Mouse (Mus musculus) heart, embryonic 11.5 days (tissue): Measurements from ENCODE around the gene 4930452B06Rik. TPM values are rescaled to one million over a fixed set of nuclear protein-coding genes. Genes with fewer than 3 reads are reported as not detected.

Experiments used
- ATAC-seq: fragments of 200-750 bp; cut with Nextera tagmentation; replicated peaks from 2 replicates; pipeline ENCODE4 v1.8.0; 2017; ENCODE audit warnings: moderate library complexity; ENCODE audit not compliant: insufficient number of reproducible peaks, low FRiP score, low TSS enrichment
- H3K27ac ChIP-seq: fragments of 300-500 bp; sonication (generic); 2 replicates; pipeline ENCODE4 v1.5.1; 2014; ENCODE audit warnings: mild to moderate bottlenecking, low read depth, low read length
- H3K27me3 ChIP-seq: fragments of 300-500 bp; sonication (generic); 2 replicates; pipeline ENCODE4 v1.6.1; 2014; ENCODE audit warnings: mild to moderate bottlenecking, low read length, mixed read lengths; ENCODE audit not compliant: control insufficient read depth, insufficient read depth
- H3K36me3 ChIP-seq: fragments of 300-500 bp; sonication (generic); 2 replicates; pipeline ENCODE4 v1.6.1; 2014; ENCODE audit warnings: mild to moderate bottlenecking, low read length, moderate library complexity, mixed read lengths; ENCODE audit not compliant: control insufficient read depth, insufficient read depth
- H3K4me1 ChIP-seq: fragments of 300-500 bp; sonication (generic); 2 replicates; pipeline ENCODE4 v1.6.1; 2014; ENCODE audit warnings: low read length; ENCODE audit not compliant: control insufficient read depth, insufficient read depth
- H3K4me2 ChIP-seq: fragments of 300-500 bp; sonication (generic); 2 replicates; pipeline ENCODE4 v1.6.1; 2014; ENCODE audit warnings: mild to moderate bottlenecking, moderate library complexity
- H3K4me3 ChIP-seq: fragments of 300-500 bp; sonication (generic); 2 replicates; pipeline ENCODE4 v1.5.1; 2014; ENCODE audit warnings: low read depth, low read length
- H3K9ac ChIP-seq: fragments of 300-500 bp; sonication (generic); 2 replicates; pipeline ENCODE4 v1.6.1; 2014; ENCODE audit warnings: mild to moderate bottlenecking, low read depth, low read length, moderate library complexity
- H3K9me3 ChIP-seq: fragments of 300-500 bp; sonication (generic); replicated peaks from 2 replicates; pipeline ENCODE4 v1.6.1; 2016; ENCODE audit warnings: low read length; ENCODE audit not compliant: control insufficient read depth
- WGBS: fragments of 180-500 bp; shearing (Covaris S2); extraction: QIAGEN DNeasy Blood & Tissue Kit; methylation state at CpG from one replicate; pipeline ENCODE4 v1.1.7; 2014; ENCODE audit not compliant: insufficient replicate concordance; 5-methylcytosine and 5-hydroxymethylcytosine counted together
- polyA plus RNA-seq: library from polyadenylated mRNA; unstranded; fragments of >200 nt; fragmentation: Nextera tagmentation; extraction: Ambion mirVana; gene quantifications from 2 replicates; pipeline ENCODE4 v1.2.1, GENCODE M21; 2014

The 4930452B06Rik gene
- polyA plus RNA-seq, 1 experiment from 2014 or later = 19.2 TPM

DNA sequence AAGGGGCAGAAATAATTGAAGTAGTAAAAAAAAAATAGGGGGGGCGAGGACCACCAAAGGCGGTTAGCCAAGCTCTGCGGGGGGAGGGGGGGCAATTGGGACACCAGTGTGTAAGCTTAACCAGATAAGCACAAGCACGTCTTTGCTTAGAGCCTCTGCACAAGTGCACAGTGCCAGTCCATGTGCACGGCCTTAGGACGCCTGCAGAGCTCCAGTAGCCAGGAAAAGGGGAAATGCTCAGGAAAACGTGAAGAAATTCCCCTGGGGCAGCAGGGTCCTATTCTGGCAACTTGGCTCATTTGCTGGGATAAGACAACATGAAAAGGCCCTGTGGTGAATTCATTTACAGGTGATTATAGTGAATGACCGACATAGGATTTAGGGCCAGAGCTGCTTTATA is 188.7 kb downstream of the 4930452B06Rik start:
- H3K27me3 ChIP-seq = no peaks in the 10 kb centered on the region
- H3K4me2 ChIP-seq = no peak overlapping the region
- H3K4me3 ChIP-seq = no peak overlapping the region
- WGBS = 73% methylated on average over 8 of the region's 8 CpGs
- H3K4me1 ChIP-seq = no peaks in the 10 kb centered on the region
- 0 out of 2 replicates have a peak, but pooled peaks cover 2% of the 10 kb centered on the region for H3K36me3 ChIP-seq
- no peak overlapping the region for H3K9ac ChIP-seq
- no peak overlapping the region for H3K27ac ChIP-seq
- ATAC-seq = no peak
- no peaks in the 10 kb centered on the region for H3K9me3 ChIP-seq

GRCm38 (mm10) chr14:8476606-8477005 is 189.4 kb downstream of the 4930452B06Rik start:
- H3K9me3 ChIP-seq = no peaks in the 10 kb centered on the region
- 56% methylated on average over 3 of the region's 3 CpGs for WGBS
- no peaks in the 10 kb centered on the region for H3K4me1 ChIP-seq
- no peak for ATAC-seq
- no peak overlapping the region for H3K4me3 ChIP-seq
- H3K4me2 ChIP-seq = no peak overlapping the region
- no peaks in the 10 kb centered on the region for H3K27me3 ChIP-seq
- no peak overlapping the region for H3K9ac ChIP-seq
- no peak overlapping the region for H3K27ac ChIP-seq
- 0 out of 2 replicates have a peak, but pooled peaks cover 2% of the 10 kb centered on the region for H3K36me3 ChIP-seq

DNA sequence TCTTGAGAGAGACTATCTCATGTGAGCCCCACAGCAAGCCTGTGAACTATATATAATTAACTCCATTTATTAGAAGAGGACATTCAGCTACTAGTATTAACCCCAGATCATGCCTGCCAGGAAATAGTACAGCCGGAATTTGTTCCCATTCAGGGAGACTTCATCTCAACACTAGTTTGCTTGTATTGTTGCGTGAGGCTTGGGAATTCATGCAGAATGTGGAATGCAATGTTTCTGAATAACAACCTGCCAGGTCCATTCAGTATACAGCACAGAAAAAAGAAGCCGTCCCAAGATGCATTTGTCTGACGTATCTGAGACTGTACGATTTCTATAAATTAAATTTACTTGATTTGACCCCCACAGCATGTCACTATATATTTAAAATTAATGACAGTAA is 190.2 kb downstream of the 4930452B06Rik start:
- no peaks in the 10 kb centered on the region for H3K9me3 ChIP-seq
- no peak overlapping the region for H3K27ac ChIP-seq
- ATAC-seq = no peak
- H3K4me2 ChIP-seq = no peak overlapping the region
- no peaks in the 10 kb centered on the region for H3K4me1 ChIP-seq
- H3K27me3 ChIP-seq = no peaks in the 10 kb centered on the region
- no peak overlapping the region for H3K4me3 ChIP-seq
- no peak overlapping the region for H3K9ac ChIP-seq
- H3K36me3 ChIP-seq = 0 out of 2 replicates have a peak, but pooled peaks cover 2% of the 10 kb centered on the region
- 85% methylated on average over 5 of the region's 5 CpGs for WGBS

GRCm38 (mm10) chr14:8472884-8473283 is 193.2 kb downstream of the 4930452B06Rik start:
- Histone ChIP-seq H3K27me3 (no peaks in the 10 kb centered on the region), H3K27ac (no peak overlapping the region), H3K9me3 (no peaks in the 10 kb centered on the region), H3K36me3 (no peaks in the 10 kb centered on the region), H3K4me3 (no peak overlapping the region), H3K4me2 (no peak overlapping the region), H3K9ac (no peak overlapping the region), H3K4me1 (no peaks in the 10 kb centered on the region; the same call in 1 of the 2 replicates)
- ATAC-seq = no peak
- WGBS = 78% methylated on average over 2 of the region's 2 CpGs

DNA sequence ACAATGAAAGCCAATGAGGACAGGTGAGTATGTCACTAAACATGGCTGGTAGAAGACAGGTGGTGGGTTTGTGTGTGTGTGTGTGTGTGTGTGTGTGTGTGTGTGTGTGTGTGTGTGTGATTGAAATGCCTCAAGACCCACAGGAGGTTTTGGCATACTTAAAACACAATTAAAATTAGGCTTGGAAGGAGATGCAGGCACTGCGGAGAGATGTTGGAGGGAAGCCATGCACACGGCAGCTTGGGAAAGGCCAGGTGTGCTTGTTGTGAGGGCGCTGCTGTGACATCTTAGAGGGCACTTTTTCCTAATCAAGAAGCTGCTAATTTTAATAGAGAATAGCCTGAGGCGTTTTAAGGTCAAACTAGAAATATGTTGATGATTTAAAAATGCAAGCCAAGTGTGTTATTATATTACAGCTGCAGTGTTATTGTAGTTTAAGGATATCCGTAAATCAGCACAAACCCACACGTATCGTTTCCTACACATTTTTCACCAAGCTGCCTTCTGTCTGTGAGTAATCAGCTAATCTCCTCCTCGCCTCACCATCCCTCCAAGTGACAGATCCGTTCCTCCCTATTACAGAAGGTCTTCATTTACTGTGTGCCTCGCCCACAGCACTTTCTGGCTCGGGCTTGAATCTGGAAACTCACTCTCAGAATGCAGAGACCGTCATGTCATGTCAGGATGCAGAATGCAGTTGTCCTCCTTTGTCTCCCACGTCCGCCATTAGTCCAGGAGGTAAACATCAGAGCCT is 201.5 kb downstream of the 4930452B06Rik start:
- no peak overlapping the region for H3K4me3 ChIP-seq
- no peak overlapping the region for H3K9ac ChIP-seq
- H3K36me3 ChIP-seq = no peaks in the 10 kb centered on the region
- no peak overlapping the region for H3K4me2 ChIP-seq
- ATAC-seq = no peak
- no peaks in the 10 kb centered on the region for H3K9me3 ChIP-seq
- H3K27me3 ChIP-seq = no peaks in the 10 kb centered on the region
- H3K4me1 ChIP-seq = no peaks in the 10 kb centered on the region; the same call in 1 of the 2 replicates
- H3K27ac ChIP-seq = no peak overlapping the region
- 65% methylated on average over 14 of the region's 14 CpGs for WGBS

- Histone ChIP-seq H3K9ac (no peak overlapping the region), H3K27ac (no peak overlapping the region), H3K9me3 (no peaks in the 10 kb centered on the region), H3K36me3 (no peaks in the 10 kb centered on the region), H3K4me2 (no peak overlapping the region), H3K4me3 (no peak overlapping the region), H3K27me3 (no peaks in the 10 kb centered on the region), H3K4me1 (no peaks in the 10 kb centered on the region)
- ATAC-seq = no peak
- WGBS = 72% methylated on average over 4 of the region's 4 CpGs
Measured at GRCm38 (mm10) chr14:8462973-8463372, 203.1 kb downstream of the 4930452B06Rik start.

GRCm38 (mm10) chr14:8462321-8462909 is 203.6 kb downstream of the 4930452B06Rik start:
- 66% methylated on average over 6 of the region's 6 CpGs for WGBS
- ATAC-seq = no peak

GRCm38 (mm10) chr14:8460226-8461129 is 205.6 kb downstream of the 4930452B06Rik start:
- Histone ChIP-seq H3K36me3 (no peaks in the 10 kb centered on the region), H3K9me3 (no peaks in the 10 kb centered on the region), H3K27ac (no peak overlapping the region), H3K4me3 (no peak overlapping the region), H3K4me2 (no peak overlapping the region), H3K4me1 (no peaks in the 10 kb centered on the region), H3K9ac (no peak overlapping the region), H3K27me3 (no peaks in the 10 kb centered on the region)
- no peak for ATAC-seq
- 43% methylated on average over 19 of the region's 19 CpGs for WGBS

More at GRCm38 (mm10) chr14:8462321-8462909, 203.6 kb downstream of the 4930452B06Rik start:
- Histone ChIP-seq H3K4me2 (no peak overlapping the region), H3K27ac (no peak overlapping the region), H3K9me3 (no peaks in the 10 kb centered on the region), H3K27me3 (no peaks in the 10 kb centered on the region), H3K4me1 (no peaks in the 10 kb centered on the region), H3K9ac (no peak overlapping the region), H3K4me3 (no peak overlapping the region), H3K36me3 (no peaks in the 10 kb centered on the region)
